Mouse (Mus musculus): ENCODE measurements around the gene Vmn1r220.

DNA sequence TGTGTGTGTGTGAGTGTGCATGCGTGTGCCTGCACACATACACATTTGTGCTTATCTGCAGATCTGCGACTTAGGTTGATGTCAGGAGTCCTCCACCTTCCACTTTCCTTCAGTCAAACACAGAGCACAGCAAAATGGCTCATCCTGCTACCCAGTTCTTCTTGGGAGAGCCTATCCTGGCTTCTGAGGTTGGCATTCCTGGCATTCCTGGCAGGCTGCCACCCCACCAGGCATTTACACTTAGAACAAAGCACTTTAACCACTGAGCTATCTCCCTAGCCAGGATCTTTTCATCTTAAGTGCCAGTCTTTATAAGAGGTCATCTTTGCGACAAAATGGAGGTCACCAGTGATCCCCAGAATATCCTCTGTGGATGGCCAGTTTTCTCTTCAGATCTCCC, 29.9 kb downstream of the Vmn1r220 start:
- TF ChIP-seq CTCF (IDR thresholded peaks at IDR 0.05; ENCODE audit: low read depth, low read length) (no peak), POLR2A (IDR thresholded peaks at IDR 0.05; ENCODE audit: extremely low read depth, insufficient read depth, low read length) (no peak)
